Mouse (Mus musculus) intestine, embryonic 16.5 days (tissue): ENCODE data around the gene Ripor2. TPM values are rescaled to one million over a fixed set of nuclear protein-coding genes. Genes with fewer than 3 reads are reported as not detected.
A peak's percentile ranks its signal among the peaks of the same experiment; 100 is the strongest.

Source experiments
- ATAC-seq: fragments of 200-750 bp; cut with Nextera tagmentation; 2 replicates; pipeline ENCODE4 v1.8.0; 2017; ENCODE audit warnings: moderate TSS enrichment, moderate library complexity
- H3K27ac ChIP-seq: fragments of 300-500 bp; sonication (generic); 2 replicates; pipeline ENCODE4 v1.5.1; 2014; ENCODE audit warnings: mild to moderate bottlenecking, low read length
- H3K27me3 ChIP-seq: fragments of 300-500 bp; sonication (generic); replicated peaks from 2 replicates; pipeline ENCODE4 v1.6.1; 2014; ENCODE audit warnings: low read length, control low read depth, mixed read lengths; ENCODE audit not compliant: control insufficient read depth, insufficient read depth
- H3K36me3 ChIP-seq: fragments of 300-500 bp; sonication (generic); 2 replicates; pipeline ENCODE4 v1.6.1; 2014; ENCODE audit warnings: low read length, control low read depth; ENCODE audit not compliant: control insufficient read depth, insufficient read depth
- H3K4me1 ChIP-seq: fragments of 300-500 bp; sonication (generic); 2 replicates; pipeline ENCODE4 v1.6.1; 2014; ENCODE audit warnings: low read length, control low read depth, mixed read lengths; ENCODE audit not compliant: control insufficient read depth, insufficient read depth
- H3K4me2 ChIP-seq: fragments of 300-500 bp; sonication (generic); 2 replicates; pipeline ENCODE4 v1.6.1; 2014; ENCODE audit warnings: low read depth, low read length, control low read depth
- H3K4me3 ChIP-seq: fragments of 300-500 bp; sonication (generic); 2 replicates; pipeline ENCODE4 v1.5.1; 2014; ENCODE audit warnings: mild to moderate bottlenecking, low read length
- H3K9ac ChIP-seq: fragments of 300-500 bp; sonication (generic); 2 replicates; pipeline ENCODE4 v1.6.1; 2014; ENCODE audit warnings: low read depth, low read length
- H3K9me3 ChIP-seq: fragments of 300-500 bp; sonication (generic); 2 replicates; pipeline ENCODE4 v1.6.1; 2016; ENCODE audit warnings: low read length, control low read depth; ENCODE audit not compliant: control insufficient read depth
- WGBS: fragments of 180-500 bp; shearing (Covaris S2); extraction: QIAGEN DNeasy Blood & Tissue Kit; methylation state at CpG from one replicate; pipeline ENCODE4 v1.1.7; 2014; 5-methylcytosine and 5-hydroxymethylcytosine counted together
- polyA plus RNA-seq: library from polyadenylated mRNA; unstranded; fragments of >200 nt; fragmentation: Nextera tagmentation; extraction: Ambion mirVana; gene quantifications from 2 replicates; pipeline ENCODE4 v1.2.1, GENCODE M21; 2015

The Ripor2 gene
- 1.5 and 1.7 TPM in 2 replicates for polyA plus RNA-seq

- no peak for ATAC-seq
- WGBS, result 74% methylated on average over 10 of the region's 10 CpGs
- H3K36me3 ChIP-seq, result no peaks in the 10 kb centered on the region
- H3K9me3 ChIP-seq, result no peaks in the 10 kb centered on the region
- H3K4me1 ChIP-seq, result peaks cover under 1% of the 10 kb centered on the region; the same call in 1 of the 2 replicates
- no peak within 1 kb of the TSS for H3K4me3 ChIP-seq
- H3K4me2 ChIP-seq, result no peak within 1 kb of the TSS
- no peaks in the 10 kb centered on the region for H3K27me3 ChIP-seq
- H3K9ac ChIP-seq, result no peak within 1 kb of the TSS
- no peak within 1 kb of the TSS for H3K27ac ChIP-seq
Observed at GRCm38 (mm10) chr13:24581833-24582232, at the start of gene Ripor2. Gene Ripor2 (plus strand): TSS chr13:24582189.

- Histone ChIP-seq H3K4me1 (no peaks in the 10 kb centered on the region), H3K4me2 (no peak overlapping the region), H3K27ac (no peak overlapping the region), H3K36me3 (no peaks in the 10 kb centered on the region), H3K9ac (no peak overlapping the region), H3K4me3 (no peak overlapping the region), H3K9me3 (no peaks in the 10 kb centered on the region), H3K27me3 (no peaks in the 10 kb centered on the region)
- no peak for ATAC-seq
- 84% methylated on average over 6 of the region's 6 CpGs for WGBS
Observed at GRCm38 (mm10) chr13:24536531-24537167, 45.3 kb upstream of the Ripor2 start.

GRCm38 (mm10) chr13:24538012-24538411 is 44.0 kb upstream of the Ripor2 start:
- ATAC-seq, result no peak
- Histone ChIP-seq H3K27me3 (no peaks in the 10 kb centered on the region), H3K9ac (no peak overlapping the region), H3K4me2 (no peak overlapping the region), H3K9me3 (no peaks in the 10 kb centered on the region), H3K4me3 (no peak overlapping the region), H3K36me3 (no peaks in the 10 kb centered on the region), H3K27ac (no peak overlapping the region), H3K4me1 (no peaks in the 10 kb centered on the region)
- WGBS, result 86% methylated on average over 2 of the region's 2 CpGs

GRCm38 (mm10) chr13:24538941-24539340 is 43.0 kb upstream of the Ripor2 start:
- Histone ChIP-seq H3K9ac (no peak overlapping the region), H3K4me1 (no peaks in the 10 kb centered on the region), H3K27me3 (no peaks in the 10 kb centered on the region), H3K4me3 (no peak overlapping the region), H3K36me3 (no peaks in the 10 kb centered on the region), H3K27ac (no peak overlapping the region), H3K4me2 (no peak overlapping the region), H3K9me3 (no peaks in the 10 kb centered on the region)
- no peak for ATAC-seq
- 58% methylated on average over 5 of the region's 5 CpGs for WGBS

GRCm38 (mm10) chr13:24545677-24546076 is 36.3 kb upstream of the Ripor2 start:
- Histone ChIP-seq H3K4me1 (no peaks in the 10 kb centered on the region), H3K36me3 (no peaks in the 10 kb centered on the region), H3K27ac (no peak overlapping the region), H3K9me3 (no peaks in the 10 kb centered on the region), H3K4me2 (no peak overlapping the region), H3K9ac (no peak overlapping the region), H3K27me3 (no peaks in the 10 kb centered on the region), H3K4me3 (no peak overlapping the region)
- 52% methylated on average over 1 of the region's 1 CpGs for WGBS
- ATAC-seq, result no peak

GRCm38 (mm10) chr13:24546801-24547459 is 35.1 kb upstream of the Ripor2 start:
- Histone ChIP-seq H3K4me2 (no peak overlapping the region), H3K27me3 (no peaks in the 10 kb centered on the region), H3K27ac (no peak overlapping the region), H3K4me1 (no peaks in the 10 kb centered on the region), H3K9me3 (no peaks in the 10 kb centered on the region), H3K36me3 (no peaks in the 10 kb centered on the region), H3K9ac (no peak overlapping the region), H3K4me3 (no peak overlapping the region)
- no peak for ATAC-seq
- 82% methylated on average over 12 of the region's 12 CpGs for WGBS

- no peaks in the 10 kb centered on the region for H3K9me3 ChIP-seq
- no peak overlapping the region for H3K9ac ChIP-seq
- no peak overlapping the region for H3K27ac ChIP-seq
- H3K4me3 ChIP-seq, result no peak overlapping the region
- no peak for ATAC-seq
- no peaks in the 10 kb centered on the region for H3K27me3 ChIP-seq
- H3K4me2 ChIP-seq, result no peak overlapping the region
- no peaks in the 10 kb centered on the region for H3K4me1 ChIP-seq
- H3K36me3 ChIP-seq, result no peaks in the 10 kb centered on the region
Observed at GRCm38 (mm10) chr13:24548911-24549310, 33.1 kb upstream of the Ripor2 start.

- Histone ChIP-seq H3K36me3 (no peaks in the 10 kb centered on the region), H3K27ac (no peak overlapping the region), H3K9ac (no peak overlapping the region), H3K9me3 (no peaks in the 10 kb centered on the region), H3K4me2 (no peak overlapping the region), H3K4me1 (no peaks in the 10 kb centered on the region), H3K4me3 (no peak overlapping the region), H3K27me3 (no peaks in the 10 kb centered on the region)
- ATAC-seq, result peak; percentile 64
- WGBS, result 28% methylated on average over 6 of the region's 14 CpGs
Observed at GRCm38 (mm10) chr13:24551100-24551931, 30.7 kb upstream of the Ripor2 start.

GRCm38 (mm10) chr13:24552039-24552438 is 29.9 kb upstream of the Ripor2 start:
- H3K4me1 ChIP-seq, result no peaks in the 10 kb centered on the region
- 57% methylated on average over 4 of the region's 4 CpGs for WGBS
- H3K36me3 ChIP-seq, result no peaks in the 10 kb centered on the region
- H3K9me3 ChIP-seq, result no peaks in the 10 kb centered on the region
- no peak overlapping the region for H3K27ac ChIP-seq
- H3K9ac ChIP-seq, result no peak overlapping the region
- no peak for ATAC-seq
- H3K4me2 ChIP-seq, result no peak overlapping the region
- H3K27me3 ChIP-seq, result no peaks in the 10 kb centered on the region
- H3K4me3 ChIP-seq, result no peak overlapping the region
